19 mouse cellular contexts compared by ENCODE assay signal in genomic region chrX:92710279-92710678, GRCm38 (mm10).
DNase-seq lines count a peak whose midpoint lies in the region; ATAC-seq and TF ChIP-seq lines count a peak whose summit lies in the region.
"Had no signal": no experiment of that assay in that cellular context is flagged by ENCODE, and none has a peak within 500 bp of the region (broad histone marks: within the 10 kb centered on the region; RNA-seq: fewer than 3 reads in every experiment).

No protein-coding gene starts in this region.

- H3K36me3 ChIP-seq in forebrain, embryonic 14.5 days (ENCODE audit: control insufficient read depth, insufficient read depth, low read length) = no peaks in the 10 kb centered on the region
- no peaks in the 10 kb centered on the region for H3K36me3 ChIP-seq in forebrain, embryonic 10.5 days (replicated peaks)
- H3K36me3 ChIP-seq in forebrain, postnatal 0 days (ENCODE audit: insufficient read depth) = no peaks in the 10 kb centered on the region
- H3K36me3 ChIP-seq: embryonic facial prominence, embryonic 13.5 days; embryonic facial prominence, embryonic 15.5 days had no signal

- H3K9me3 ChIP-seq in forebrain, embryonic 14.5 days (replicated peaks; ENCODE audit: control insufficient read depth, low read length) = no peaks in the 10 kb centered on the region
- H3K9me3 ChIP-seq in forebrain, embryonic 10.5 days = no peaks in the 10 kb centered on the region
- H3K9me3 ChIP-seq in forebrain, postnatal 0 days (ENCODE audit: low read length) = no peaks in the 10 kb centered on the region
- H3K9me3 ChIP-seq: embryonic facial prominence, embryonic 13.5 days; embryonic facial prominence, embryonic 15.5 days had no signal

- no peak for TF ChIP-seq CTCF in brain, embryonic 14.5 days (IDR thresholded peaks at IDR 0.05; ENCODE audit: borderline replicate concordance, extremely low read depth, insufficient read depth, insufficient read length)
- no peak for TF ChIP-seq CTCF in forebrain, postnatal 0 days (IDR thresholded peaks at IDR 0.05; ENCODE audit: low read depth)

- H3K27me3 ChIP-seq in forebrain, embryonic 14.5 days (replicated peaks; ENCODE audit: control insufficient read depth, insufficient read depth, low read length) = no peaks in the 10 kb centered on the region
- no peaks in the 10 kb centered on the region for H3K27me3 ChIP-seq in forebrain, embryonic 10.5 days (ENCODE audit: poor library complexity, severe bottlenecking)
- no peaks in the 10 kb centered on the region for H3K27me3 ChIP-seq in forebrain, postnatal 0 days (ENCODE audit: insufficient read depth, low read length)
- H3K27me3 ChIP-seq: embryonic facial prominence, embryonic 13.5 days; embryonic facial prominence, embryonic 15.5 days had no signal

- DNase-seq in forebrain, embryonic 14.5 days (ENCODE audit: low spot score) = peak; percentile 45
- no peak for DNase-seq in forebrain, embryonic 10.5 days (ENCODE audit: extremely low spot score, low spot score)
- peak; percentile 1 for DNase-seq in brain, adult 2 months (ENCODE audit: low read depth, low spot score)
- DNase-seq in brain, embryonic 14.5 days (ENCODE audit: low read depth) = peak; percentile 58
- DNase-seq in forebrain, postnatal 0 days = peak; percentile 6
- DNase-seq in layer of hippocampus, postnatal 25 days (ENCODE audit: extremely low spot score in 1 of 2, low spot score in 1 of 2) = no peak
- no peak for DNase-seq in spleen, postnatal 36 days (ENCODE audit: low spot score in 2 of 2)
- DNase-seq: adrenal gland, adult 2 months; adrenal gland, postnatal 10 days; adrenal gland, postnatal 25 days; cerebellum, adult 11 months; cerebellum, adult 18-20 months; cerebellum, adult 8-10 months; cerebellum, adult 9-11 months; cerebellum, postnatal 14 days; cerebellum, postnatal 36 days; embryo, embryonic 11 days had no signal

- no peak overlapping the region for H3K4me2 ChIP-seq in forebrain, embryonic 14.5 days (ENCODE audit: low read length)
- no peak overlapping the region for H3K4me2 ChIP-seq in forebrain, postnatal 0 days (ENCODE audit: low read depth)
- H3K4me2 ChIP-seq: embryonic facial prominence, embryonic 13.5 days; embryonic facial prominence, embryonic 15.5 days had no signal

- H3K27ac ChIP-seq in forebrain, embryonic 14.5 days (ENCODE audit: low read depth, low read length) = no peak overlapping the region
- no peak overlapping the region for H3K27ac ChIP-seq in forebrain, embryonic 10.5 days
- H3K27ac ChIP-seq in forebrain, postnatal 0 days (ENCODE audit: low read depth, low read length) = no peak overlapping the region
- H3K27ac ChIP-seq: embryonic facial prominence, embryonic 13.5 days; embryonic facial prominence, embryonic 15.5 days had no signal

- peak; percentile 77; the same call in 1 of the 2 replicates for ATAC-seq in forebrain, embryonic 14.5 days
- ATAC-seq in forebrain, postnatal 0 days = peak; percentile 64

- WGBS in forebrain, embryonic 14.5 days = 27% methylated on average over 1 of the region's 1 CpGs
- WGBS in forebrain, embryonic 10.5 days = 33% methylated on average over 1 of the region's 1 CpGs
- WGBS in forebrain, postnatal 0 days = 10% methylated on average over 1 of the region's 1 CpGs

- no peak overlapping the region for H3K9ac ChIP-seq in forebrain, embryonic 14.5 days (ENCODE audit: low read length)
- H3K9ac ChIP-seq in forebrain, postnatal 0 days = no peak overlapping the region
- H3K9ac ChIP-seq: embryonic facial prominence, embryonic 13.5 days; embryonic facial prominence, embryonic 15.5 days had no signal

- TF ChIP-seq POLR2A in brain, embryonic 14.5 days (IDR thresholded peaks at IDR 0.05; ENCODE audit: borderline replicate concordance, extremely low read depth, insufficient read depth, insufficient read length, poor library complexity, severe bottlenecking) = no peak

- H3K4me3 ChIP-seq in forebrain, embryonic 14.5 days (ENCODE audit: low read depth, low read length) = no peak overlapping the region
- H3K4me3 ChIP-seq in forebrain, embryonic 10.5 days = no peak overlapping the region
- no peak overlapping the region for H3K4me3 ChIP-seq in forebrain, postnatal 0 days (ENCODE audit: low read depth, low read length)
- H3K4me3 ChIP-seq: embryonic facial prominence, embryonic 13.5 days; embryonic facial prominence, embryonic 15.5 days had no signal

- no peaks in the 10 kb centered on the region for H3K4me1 ChIP-seq in forebrain, embryonic 14.5 days (ENCODE audit: control insufficient read depth, insufficient read depth, low read length)
- no peaks in the 10 kb centered on the region for H3K4me1 ChIP-seq in forebrain, embryonic 10.5 days
- no peaks in the 10 kb centered on the region for H3K4me1 ChIP-seq in forebrain, postnatal 0 days (ENCODE audit: insufficient read depth)
- H3K4me1 ChIP-seq: embryonic facial prominence, embryonic 13.5 days; embryonic facial prominence, embryonic 15.5 days had no signal

Comparison
In these comparisons a context has a peak if more than half of its experiments do, and no peak if none do; other contexts are left out.
1. DNase-seq: peak in forebrain, embryonic 14.5 days (single experiment), brain, adult 2 months (single experiment), brain, embryonic 14.5 days (single experiment) and forebrain, postnatal 0 days (single experiment); none in forebrain, embryonic 10.5 days (single experiment), layer of hippocampus, postnatal 25 days (0 of 2) and spleen, postnatal 36 days (0 of 2).